ENCODE assay signal across 27 mouse cellular contexts in the genomic region with DNA sequence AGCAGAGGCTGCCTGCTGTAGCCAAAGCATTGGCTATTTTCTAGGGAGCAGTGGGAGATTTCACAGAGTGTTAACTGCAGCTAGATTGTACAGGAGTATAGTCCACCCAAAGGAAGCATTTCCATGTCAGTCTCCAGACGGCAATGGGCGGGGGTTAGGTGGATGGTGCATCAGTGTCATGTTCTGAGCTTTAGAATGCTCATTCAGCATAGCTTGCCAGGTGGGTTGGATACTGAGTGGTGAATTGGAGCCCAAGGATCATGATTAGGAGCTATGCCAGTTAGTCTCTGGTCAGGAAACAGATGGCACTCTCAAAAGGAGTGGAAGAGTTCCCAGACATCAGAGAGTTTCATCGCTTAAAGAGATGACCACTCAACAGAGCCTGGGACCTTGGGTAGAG. TPM values are rescaled to one million over a fixed set of nuclear protein-coding genes. Genes with fewer than 3 reads are reported as not detected.
A peak's percentile ranks its signal among the peaks of the same experiment; 100 is the strongest.
DNase-seq lines count a peak whose midpoint lies in the region; ATAC-seq and TF ChIP-seq lines count a peak whose summit lies in the region.
"Had no signal": no experiment of that assay in that cellular context is flagged by ENCODE, and none has a peak within 500 bp of the region (broad histone marks: within the 10 kb centered on the region; RNA-seq: fewer than 3 reads in every experiment).

No protein-coding gene starts in this region.

- peak; percentile 94 for ATAC-seq in cerebellum, adult (ENCODE audit: insufficient number of reproducible peaks, low FRiP score, low TSS enrichment)
- ATAC-seq: CD4-positive, CD25-positive, alpha-beta regulatory T cell, adult 4 months; forebrain, embryonic 14.5 days; intestine, embryonic 15.5 days had no signal

- no peak for TF ChIP-seq POLR2A in cerebellum, adult 2 months (IDR thresholded peaks at IDR 0.05; ENCODE audit: borderline replicate concordance, insufficient read depth, low read length)

- WGBS in cerebellum, adult 2 months: 10% methylated on average over 3 of the region's 3 CpGs

- TF ChIP-seq CTCF in cerebellum, adult 2 months (IDR thresholded peaks at IDR 0.05; ENCODE audit: borderline replicate concordance, insufficient read depth, low read depth, low read length): no peak

- no peak overlapping the region for H3K4me3 ChIP-seq in cerebellum, adult 2 months (replicated peaks; ENCODE audit: insufficient read depth, low read depth, low read length)
- H3K4me3 ChIP-seq: embryonic facial prominence, embryonic 15.5 days; erythroblast, embryonic 14.5 days; forebrain, embryonic 10.5 days; heart, embryonic 10.5 days; hindbrain, embryonic 13.5 days; intestine, embryonic 15.5 days had no signal

- DNase-seq in cerebellum, postnatal 4 days (ENCODE audit: low spot score in 2 of 2): no peak
- peak; percentile 90 for DNase-seq in brain, adult 2 months (ENCODE audit: low read depth, low spot score)
- DNase-seq in cerebellum, adult 2 months: peak; percentile 58 to 88
- DNase-seq in cerebellum, postnatal 10 days: peak; percentile 82 to 84
- no peak for DNase-seq in urinary bladder, postnatal 10 days (ENCODE audit: low spot score)
- no peak for DNase-seq in layer of hippocampus, postnatal 14 days (ENCODE audit: low spot score in 2 of 2)
- DNase-seq in adipocyte (ENCODE audit: low spot score): no peak
- DNase-seq: adrenal gland, postnatal 10 days; B cell, adult 2 months; gastrocnemius, postnatal 36 days; heart, adult 18-20 months; heart, postnatal 10 days; heart, postnatal 4 days; kidney, adult 18-20 months had no signal

- peaks cover 3% of the 10 kb centered on the region; the same call in 1 of the 2 replicates for H3K4me1 ChIP-seq in cerebellum, adult 2 months (ENCODE audit: control insufficient read depth, insufficient read depth, low read length)
- H3K4me1 ChIP-seq: embryonic facial prominence, embryonic 15.5 days; heart, embryonic 10.5 days; intestine, embryonic 15.5 days had no signal

- H3K27me3 ChIP-seq in cerebellum, adult 2 months (ENCODE audit: control insufficient read depth, insufficient read depth, low read length): no peaks in the 10 kb centered on the region
- H3K27me3 ChIP-seq: intestine, embryonic 15.5 days had no signal

- no peak overlapping the region for H3K27ac ChIP-seq in cerebellum, adult 2 months (ENCODE audit: insufficient read depth, low read length)
- H3K27ac ChIP-seq: embryonic facial prominence, embryonic 15.5 days; forebrain, embryonic 10.5 days; heart, embryonic 10.5 days; hindbrain, embryonic 13.5 days; intestine, embryonic 15.5 days had no signal

RNA-seq across cellular contexts. Expression of a gene that starts 53.5 kb away (rescaled TPM):
- not detected in 2 replicates for polyA plus RNA-seq in cerebellum, adult 2 months (2012; rRNA removed)
- total RNA-seq in layer of hippocampus, postnatal 14 days (2021): not detected
- total RNA-seq: adrenal gland, postnatal 10 days; G1E; gastrocnemius, adult 8-10 months; gastrocnemius, postnatal 36 days; heart, adult 18-20 months; heart, postnatal 10 days; heart, postnatal 4 days had no signal
- polyA plus RNA-seq: CD4-positive, CD25-positive, alpha-beta regulatory T cell, adult 4 months; embryonic facial prominence, embryonic 11.5 days; embryonic facial prominence, embryonic 15.5 days; erythroblast, embryonic 14.5 days; forebrain, embryonic 10.5 days; forebrain, embryonic 14.5 days; G1E; heart, embryonic 10.5 days; heart, embryonic 14.5 days; hindbrain, embryonic 13.5 days; intestine, embryonic 15.5 days had no signal

RNA-seq across cellular contexts. Expression of a gene that starts 56.7 kb away (rescaled TPM):
- not detected in 2 replicates for polyA plus RNA-seq in cerebellum, adult 2 months (2012; rRNA removed)
- total RNA-seq in layer of hippocampus, postnatal 14 days (2021): not detected
- total RNA-seq: adrenal gland, postnatal 10 days; G1E; gastrocnemius, adult 8-10 months; gastrocnemius, postnatal 36 days; heart, adult 18-20 months; heart, postnatal 10 days; heart, postnatal 4 days had no signal
- polyA plus RNA-seq: CD4-positive, CD25-positive, alpha-beta regulatory T cell, adult 4 months; embryonic facial prominence, embryonic 11.5 days; embryonic facial prominence, embryonic 15.5 days; erythroblast, embryonic 14.5 days; forebrain, embryonic 10.5 days; forebrain, embryonic 14.5 days; G1E; heart, embryonic 10.5 days; heart, embryonic 14.5 days; hindbrain, embryonic 13.5 days; intestine, embryonic 15.5 days had no signal

RNA-seq across cellular contexts. Expression of a gene that starts 59.9 kb away (rescaled TPM):
- polyA plus RNA-seq in cerebellum, adult 2 months (2012; rRNA removed): not detected in 2 replicates
- not detected for total RNA-seq in layer of hippocampus, postnatal 14 days (2021)
- total RNA-seq: adrenal gland, postnatal 10 days; G1E; gastrocnemius, adult 8-10 months; gastrocnemius, postnatal 36 days; heart, adult 18-20 months; heart, postnatal 10 days; heart, postnatal 4 days had no signal
- polyA plus RNA-seq: CD4-positive, CD25-positive, alpha-beta regulatory T cell, adult 4 months; embryonic facial prominence, embryonic 11.5 days; embryonic facial prominence, embryonic 15.5 days; erythroblast, embryonic 14.5 days; forebrain, embryonic 10.5 days; forebrain, embryonic 14.5 days; G1E; heart, embryonic 10.5 days; heart, embryonic 14.5 days; hindbrain, embryonic 13.5 days; intestine, embryonic 15.5 days had no signal

Comparison
In these comparisons a context has a peak if more than half of its experiments do, and no peak if none do; other contexts are left out.
1. DNase-seq: peak in brain, adult 2 months (single experiment), cerebellum, adult 2 months (2 of 2) and cerebellum, postnatal 10 days (2 of 2); none in cerebellum, postnatal 4 days (0 of 2), urinary bladder, postnatal 10 days (single experiment), layer of hippocampus, postnatal 14 days (0 of 2) and adipocyte (single experiment).